Mouse (Mus musculus) heart, embryonic 13.5 days (tissue): Measurements from ENCODE around the gene Hba-x. TPM values are rescaled to one million over a fixed set of nuclear protein-coding genes. Genes with fewer than 3 reads are reported as not detected.
"Not testable (repeated sequence)": the region's sequence is repeated elsewhere in the genome, so short reads cannot be mapped to it uniquely, and the experiment has no call there.

ENCODE experiments used
- ATAC-seq: fragments of 200-750 bp; cut with Nextera tagmentation; 2 replicates; pipeline ENCODE4 v1.8.0; 2017; ENCODE audit warnings: moderate TSS enrichment; ENCODE audit not compliant: insufficient number of reproducible peaks, low FRiP score, low TSS enrichment; ENCODE audit errors: extremely low read depth
- H3K27ac ChIP-seq: fragments of 300-500 bp; sonication (generic); replicated peaks from 2 replicates; pipeline ENCODE4 v1.5.1; 2015; ENCODE audit warnings: moderate library complexity, mild to moderate bottlenecking, inconsistent platforms
- H3K27me3 ChIP-seq: fragments of 300-500 bp; sonication (generic); replicated peaks from 2 replicates; pipeline ENCODE4 v1.6.1; 2015; ENCODE audit warnings: mild to moderate bottlenecking, inconsistent platforms
- H3K36me3 ChIP-seq: fragments of 300-500 bp; sonication (generic); 2 replicates; pipeline ENCODE4 v1.6.1; 2015; ENCODE audit warnings: mild to moderate bottlenecking, inconsistent platforms
- H3K4me1 ChIP-seq: fragments of 300-500 bp; sonication (generic); 2 replicates; pipeline ENCODE4 v1.6.1; 2015; ENCODE audit warnings: inconsistent platforms
- H3K4me2 ChIP-seq: fragments of 300-500 bp; sonication (generic); 2 replicates; pipeline ENCODE4 v1.6.1; 2015; ENCODE audit warnings: inconsistent platforms, mild to moderate bottlenecking, moderate library complexity
- H3K4me3 ChIP-seq: fragments of 300-500 bp; sonication (generic); 2 replicates; pipeline ENCODE4 v1.5.1; 2015; ENCODE audit warnings: moderate library complexity, mild to moderate bottlenecking, inconsistent platforms
- H3K9ac ChIP-seq: fragments of 300-500 bp; sonication (generic); 2 replicates; pipeline ENCODE4 v1.6.1; 2015; ENCODE audit warnings: inconsistent platforms, mild to moderate bottlenecking, moderate library complexity
- H3K9me3 ChIP-seq: fragments of 300-500 bp; sonication (generic); 2 replicates; pipeline ENCODE4 v1.6.1; 2016; ENCODE audit warnings: inconsistent platforms
- WGBS: fragments of 180-500 bp; shearing (Covaris S2); methylation state at CpG from one replicate; pipeline ENCODE4 v1.1.7; 2015; ENCODE audit warnings: mixed read lengths; 5-methylcytosine and 5-hydroxymethylcytosine counted together
- polyA plus RNA-seq: library from polyadenylated mRNA; unstranded; fragments of >200 nt; fragmentation: Nextera tagmentation; extraction: Ambion mirVana; gene quantifications from 2 replicates; pipeline ENCODE4 v1.2.1, GENCODE M21; 2015

The Hba-x gene
- polyA plus RNA-seq, 1 experiment from 2014 or later: 4,851 TPM

DNA sequence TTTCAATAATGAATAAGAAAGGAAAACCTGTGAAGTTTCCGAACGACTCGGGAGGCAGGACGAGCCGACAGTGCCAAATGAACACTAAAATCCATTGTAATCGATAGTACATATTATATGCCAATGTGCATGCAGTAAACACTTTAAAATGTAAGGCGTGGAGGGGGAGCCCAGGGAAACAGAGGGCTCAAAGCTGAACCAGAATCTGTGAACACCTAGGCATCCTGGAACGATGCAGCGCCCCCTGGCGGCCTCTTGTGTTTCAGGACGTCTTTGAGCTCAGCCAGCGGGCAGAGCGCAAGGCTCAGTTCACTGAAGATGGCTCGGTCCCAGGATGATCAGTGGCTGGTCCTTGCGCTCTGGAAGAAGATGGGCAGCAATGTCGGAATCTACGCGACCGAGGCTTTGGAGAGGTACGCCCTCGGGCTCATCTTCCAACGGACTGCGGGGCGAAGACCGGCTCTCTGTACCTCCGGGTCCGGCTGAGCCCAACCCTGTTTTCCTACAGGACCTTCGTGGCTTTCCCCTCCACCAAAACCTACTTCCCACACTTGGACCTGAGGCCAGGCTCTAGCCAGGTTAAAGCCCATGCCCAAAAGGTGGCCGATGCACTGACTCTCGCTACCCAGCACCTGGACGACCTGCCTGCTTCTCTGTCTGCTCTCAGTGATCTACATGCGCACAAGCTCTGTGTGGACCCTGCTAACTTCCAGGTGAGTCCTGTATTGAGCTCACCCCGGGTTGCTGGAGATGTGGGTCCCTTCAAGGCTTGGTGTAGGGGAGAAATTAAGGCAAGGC, 10.7 kb downstream of the Hba-x start, which contains the start of gene Hbq1b:
TSS of gene Hbq1b (plus strand) at position 271 of the 798 bp plus-strand sequence.
- Histone ChIP-seq H3K27me3 (peaks cover 30% of the 10 kb centered on the region), H3K4me2 (peak within 1 kb of the TSS; percentile 66), H3K9ac (peak within 1 kb of the TSS; percentile 62; the same call in 1 of the 2 replicates), H3K4me3 (peak within 1 kb of the TSS; percentile 40), H3K27ac (peak within 1 kb of the TSS; percentile 46; the same call in 1 of the 2 replicates)
- not testable (repeated sequence) for H3K9me3 ChIP-seq, H3K36me3 ChIP-seq, H3K4me1 ChIP-seq
- 19% methylated on average over 32 of the region's 33 CpGs for WGBS
- ATAC-seq: peak; percentile 28; the same call in 1 of the 2 replicates

DNA sequence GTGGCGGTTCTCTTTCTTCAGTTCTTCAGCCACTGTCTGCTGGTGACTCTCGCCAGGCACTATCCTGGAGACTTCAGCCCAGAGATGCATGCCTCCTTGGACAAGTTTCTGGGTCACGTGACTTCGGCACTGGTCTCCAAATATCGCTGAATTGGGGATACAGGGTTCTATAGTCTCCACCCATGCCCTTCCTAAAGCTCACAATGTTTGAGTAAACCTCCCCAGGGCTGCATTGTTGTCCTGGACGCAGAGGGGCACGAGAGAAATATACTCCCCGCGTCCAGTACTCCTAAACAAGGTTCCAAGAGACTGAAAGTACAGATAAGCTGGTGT, 11.3 kb downstream of the Hba-x start:
- Histone ChIP-seq H3K36me3 (no peaks in the 10 kb centered on the region), H3K27ac (peak overlapping the region; percentile 46; the same call in 1 of the 2 replicates), H3K4me2 (peak overlapping the region; percentile 66), H3K27me3 (peaks cover 27% of the 10 kb centered on the region), H3K4me3 (peak overlapping the region; percentile 40), H3K9ac (peak overlapping the region; percentile 59; the same call in 1 of the 2 replicates), H3K9me3 (no peaks in the 10 kb centered on the region), H3K4me1 (no peaks in the 10 kb centered on the region)
- ATAC-seq: no peak
- 55% methylated on average over 9 of the region's 9 CpGs for WGBS

DNA sequence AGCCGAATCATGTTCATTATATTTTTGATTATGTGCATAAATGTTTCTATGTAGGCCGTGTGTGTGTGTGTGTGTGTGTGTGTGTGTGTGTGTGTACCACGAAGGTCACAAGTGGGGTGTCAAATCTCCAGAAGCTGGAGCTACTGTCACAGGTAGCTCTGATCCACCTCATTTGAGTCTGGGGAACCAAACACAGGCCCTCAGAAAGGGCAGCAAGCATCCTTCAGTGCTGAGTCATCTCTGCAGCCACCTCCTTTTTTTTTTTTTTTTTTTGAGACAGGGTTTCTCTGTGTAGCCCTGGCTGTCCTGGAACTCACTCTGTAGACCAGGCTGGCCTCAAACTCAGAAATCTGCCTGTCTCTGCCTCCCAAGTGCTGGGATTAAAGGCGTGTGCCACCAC, 16.6 kb downstream of the Hba-x start:
- not testable (repeated sequence) for H3K4me1 ChIP-seq, H3K36me3 ChIP-seq, ATAC-seq, H3K9me3 ChIP-seq, H3K9ac ChIP-seq, H3K4me3 ChIP-seq
- H3K4me2 ChIP-seq: peak overlapping the region; percentile 66; the same call in 1 of the 2 replicates
- WGBS: 65% methylated on average over 4 of the region's 4 CpGs
- peaks cover 30% of the 10 kb centered on the region for H3K27me3 ChIP-seq
- peak overlapping the region; percentile 52; the same call in 1 of the 2 replicates for H3K27ac ChIP-seq

DNA sequence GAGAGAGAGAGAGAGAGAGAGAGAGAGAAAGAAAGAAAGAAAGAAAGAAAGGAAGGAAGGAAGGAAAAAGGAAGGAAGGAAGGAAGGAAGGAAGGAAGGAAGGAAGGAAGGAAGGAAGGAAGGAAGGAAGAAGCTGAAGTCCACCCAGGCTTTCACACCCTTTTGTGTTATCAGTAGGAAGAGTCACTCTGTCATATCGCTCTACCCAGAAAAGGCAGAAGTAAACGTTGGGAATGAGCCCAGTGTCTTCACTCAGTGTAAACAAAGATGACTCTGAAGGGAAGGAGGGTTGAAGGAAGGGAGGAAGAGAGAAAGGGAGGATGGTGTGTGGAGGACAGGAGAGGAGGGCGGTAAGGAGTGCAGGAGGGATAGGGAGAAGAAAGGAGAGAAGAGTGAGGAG, 17.3 kb downstream of the Hba-x start:
- WGBS: 50% methylated on average over 3 of the region's 3 CpGs
- H3K4me1 ChIP-seq, H3K9me3 ChIP-seq, ATAC-seq, H3K4me3 ChIP-seq, H3K9ac ChIP-seq, H3K36me3 ChIP-seq: not testable (repeated sequence)
- Histone ChIP-seq H3K27me3 (peaks cover 25% of the 10 kb centered on the region), H3K4me2 (peak overlapping the region; percentile 51), H3K27ac (peak overlapping the region; percentile 67)

DNA sequence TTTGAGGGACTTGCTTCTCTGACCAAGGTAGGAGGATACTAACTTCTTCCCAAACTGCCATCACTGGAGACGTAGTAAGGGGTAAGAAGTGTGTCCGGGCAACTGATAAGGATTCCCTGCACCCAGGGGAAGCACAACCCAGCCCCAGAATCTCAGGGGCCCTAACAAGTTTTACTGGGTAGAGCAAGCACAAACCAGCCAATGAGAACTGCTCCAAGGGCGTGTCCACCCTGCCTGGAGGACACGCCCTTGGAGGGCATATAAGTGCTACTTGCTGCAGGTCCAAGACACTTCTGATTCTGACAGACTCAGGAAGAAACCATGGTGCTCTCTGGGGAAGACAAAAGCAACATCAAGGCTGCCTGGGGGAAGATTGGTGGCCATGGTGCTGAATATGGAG, 20.0 kb downstream of the Hba-x start, which contains the start of gene Hba-a2:
TSS of gene Hba-a2 (plus strand) at position 287 of the 400 bp plus-strand sequence.
- H3K9me3 ChIP-seq, H3K4me1 ChIP-seq, H3K36me3 ChIP-seq: not testable (repeated sequence)
- Histone ChIP-seq H3K27ac (peak within 1 kb of the TSS; percentile 67), H3K4me2 (peak within 1 kb of the TSS; percentile 51), H3K4me3 (peak within 1 kb of the TSS; percentile 17; the same call in 1 of the 2 replicates), H3K27me3 (peaks cover 30% of the 10 kb centered on the region), H3K9ac (peak within 1 kb of the TSS; percentile 44; the same call in 1 of the 2 replicates)
- WGBS: no CpG with 5 or more reads among the region's 4 CpGs
- peak; percentile 81 for ATAC-seq

DNA sequence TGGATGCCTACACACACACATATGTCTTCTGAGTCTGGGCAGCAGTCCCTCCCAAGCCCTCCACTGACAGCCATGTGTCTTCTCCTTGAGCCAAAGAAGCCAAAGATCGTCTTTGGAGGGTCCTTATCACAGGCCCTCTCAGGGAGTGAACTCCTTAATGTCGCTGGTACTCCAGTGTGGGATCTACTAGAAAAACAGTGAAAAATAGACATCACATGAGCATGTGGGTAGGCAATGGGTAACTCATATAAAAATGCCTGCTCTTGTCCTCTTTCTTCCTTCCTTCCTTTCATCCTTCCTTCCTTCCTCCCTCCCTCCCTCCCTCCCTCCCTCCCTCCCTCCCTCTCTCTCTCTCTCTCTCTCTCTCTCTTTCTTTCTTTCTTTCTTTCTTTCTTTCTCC, 21.2 kb downstream of the Hba-x start:
- Histone ChIP-seq H3K27me3 (peaks cover 42% of the 10 kb centered on the region), H3K4me3 (peak overlapping the region; percentile 17; the same call in 1 of the 2 replicates)
- 19% methylated on average over 2 of the region's 2 CpGs for WGBS
- H3K4me1 ChIP-seq, H3K4me2 ChIP-seq, H3K27ac ChIP-seq, ATAC-seq, H3K9me3 ChIP-seq, H3K9ac ChIP-seq, H3K36me3 ChIP-seq: not testable (repeated sequence)

DNA sequence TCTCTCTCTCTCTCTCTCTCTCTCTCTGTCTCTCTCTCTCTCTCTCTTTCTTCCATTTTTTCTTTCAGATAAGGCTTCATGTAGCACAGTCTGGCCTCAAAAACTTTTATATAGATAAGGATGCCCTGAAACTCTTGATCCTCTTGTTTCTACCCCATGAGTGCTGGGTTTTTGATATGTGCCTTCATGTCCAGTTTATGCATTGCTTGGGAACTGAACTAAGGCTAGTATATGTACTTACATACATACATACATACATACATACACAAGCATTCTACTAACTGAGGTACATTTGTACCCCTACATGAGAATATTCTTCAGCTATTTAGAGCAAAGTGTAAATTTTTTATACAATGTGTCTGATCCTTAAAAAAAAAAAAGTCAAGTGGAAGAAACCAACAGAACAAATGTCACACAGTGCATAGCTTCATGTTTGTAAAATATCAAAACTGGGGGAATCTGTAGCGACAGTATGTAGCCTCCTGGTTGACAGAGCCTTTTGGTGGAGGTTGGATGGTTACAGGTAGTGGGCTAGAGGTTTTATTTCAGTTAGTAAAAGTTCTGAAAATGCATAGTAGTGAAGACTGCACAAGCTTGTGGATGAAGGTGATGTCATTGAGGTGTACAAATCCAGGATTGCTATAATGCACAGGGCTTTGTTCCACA, 21.8 kb downstream of the Hba-x start:
- 70% methylated on average over 1 of the region's 1 CpGs for WGBS
- H3K4me3 ChIP-seq: peak overlapping the region; percentile 29
- H3K36me3 ChIP-seq: no peaks in the 10 kb centered on the region
- H3K4me1 ChIP-seq: no peaks in the 10 kb centered on the region
- no peak for ATAC-seq
- no peak overlapping the region; the same call in 1 of the 2 replicates for H3K27ac ChIP-seq
- H3K9me3 ChIP-seq: no peaks in the 10 kb centered on the region
- H3K4me2 ChIP-seq: peak overlapping the region; percentile 20; the same call in 1 of the 2 replicates
- no peak overlapping the region for H3K9ac ChIP-seq
- H3K27me3 ChIP-seq: peaks cover 48% of the 10 kb centered on the region

DNA sequence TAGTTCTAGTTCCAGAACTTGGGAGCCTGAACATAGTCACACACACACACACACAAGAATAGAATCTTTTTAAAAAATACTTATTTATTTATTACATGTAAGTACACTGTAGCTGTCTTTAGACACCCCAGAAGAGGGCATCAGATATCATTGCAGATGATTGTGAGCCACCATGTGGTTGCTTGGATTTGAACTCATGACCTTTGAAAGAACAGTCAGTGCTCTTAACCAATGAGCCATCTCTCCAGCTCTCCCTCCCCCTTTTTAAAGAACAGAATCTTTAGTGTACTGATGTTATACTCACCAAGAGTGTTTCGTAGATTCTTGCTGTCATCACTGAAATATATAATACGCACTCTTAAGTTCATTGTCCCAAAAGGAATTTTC, 22.3 kb downstream of the Hba-x start:
- Histone ChIP-seq H3K9me3 (no peaks in the 10 kb centered on the region), H3K27ac (no peak overlapping the region; the same call in 1 of the 2 replicates)
- WGBS: 89% methylated on average over 2 of the region's 2 CpGs

DNA sequence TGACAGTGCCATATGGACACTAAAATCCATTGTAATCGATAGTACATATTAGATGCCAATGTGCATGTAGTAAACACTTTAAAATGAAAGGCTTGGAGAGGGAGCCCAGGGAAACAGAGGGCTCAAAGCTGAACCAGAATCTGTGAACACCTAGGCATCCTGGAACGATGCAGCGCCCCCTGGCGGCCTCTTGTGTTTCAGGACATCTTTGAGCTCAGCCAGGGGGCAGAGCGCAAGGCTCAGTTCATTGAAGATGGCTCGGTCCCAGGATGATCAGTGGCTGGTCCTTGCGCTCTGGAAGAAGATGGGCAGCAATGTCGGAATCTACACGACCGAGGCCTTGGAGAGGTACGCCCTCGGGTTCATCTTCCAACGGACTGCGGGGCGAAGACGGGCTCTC, 23.7 kb downstream of the Hba-x start, which contains the start of gene Hbq1a:
TSS of gene Hbq1a (plus strand) at position 205 of the 400 bp plus-strand sequence.
- not testable (repeated sequence) for H3K9ac ChIP-seq, H3K36me3 ChIP-seq, ATAC-seq, H3K27ac ChIP-seq, H3K9me3 ChIP-seq, H3K4me1 ChIP-seq
- H3K4me2 ChIP-seq: peak within 1 kb of the TSS; percentile 59
- peaks cover 49% of the 10 kb centered on the region for H3K27me3 ChIP-seq
- WGBS: 4% methylated on average over 16 of the region's 16 CpGs
- H3K4me3 ChIP-seq: peak within 1 kb of the TSS; percentile 34

More for the DNA sequence above, 22.3 kb downstream of the Hba-x start:
- no peak overlapping the region for H3K9ac ChIP-seq
- peak overlapping the region; percentile 20; the same call in 1 of the 2 replicates for H3K4me2 ChIP-seq
- H3K4me3 ChIP-seq: peak overlapping the region; percentile 29
- H3K4me1 ChIP-seq: no peaks in the 10 kb centered on the region
- no peaks in the 10 kb centered on the region for H3K36me3 ChIP-seq
- no peak for ATAC-seq
- H3K27me3 ChIP-seq: peaks cover 53% of the 10 kb centered on the region

DNA sequence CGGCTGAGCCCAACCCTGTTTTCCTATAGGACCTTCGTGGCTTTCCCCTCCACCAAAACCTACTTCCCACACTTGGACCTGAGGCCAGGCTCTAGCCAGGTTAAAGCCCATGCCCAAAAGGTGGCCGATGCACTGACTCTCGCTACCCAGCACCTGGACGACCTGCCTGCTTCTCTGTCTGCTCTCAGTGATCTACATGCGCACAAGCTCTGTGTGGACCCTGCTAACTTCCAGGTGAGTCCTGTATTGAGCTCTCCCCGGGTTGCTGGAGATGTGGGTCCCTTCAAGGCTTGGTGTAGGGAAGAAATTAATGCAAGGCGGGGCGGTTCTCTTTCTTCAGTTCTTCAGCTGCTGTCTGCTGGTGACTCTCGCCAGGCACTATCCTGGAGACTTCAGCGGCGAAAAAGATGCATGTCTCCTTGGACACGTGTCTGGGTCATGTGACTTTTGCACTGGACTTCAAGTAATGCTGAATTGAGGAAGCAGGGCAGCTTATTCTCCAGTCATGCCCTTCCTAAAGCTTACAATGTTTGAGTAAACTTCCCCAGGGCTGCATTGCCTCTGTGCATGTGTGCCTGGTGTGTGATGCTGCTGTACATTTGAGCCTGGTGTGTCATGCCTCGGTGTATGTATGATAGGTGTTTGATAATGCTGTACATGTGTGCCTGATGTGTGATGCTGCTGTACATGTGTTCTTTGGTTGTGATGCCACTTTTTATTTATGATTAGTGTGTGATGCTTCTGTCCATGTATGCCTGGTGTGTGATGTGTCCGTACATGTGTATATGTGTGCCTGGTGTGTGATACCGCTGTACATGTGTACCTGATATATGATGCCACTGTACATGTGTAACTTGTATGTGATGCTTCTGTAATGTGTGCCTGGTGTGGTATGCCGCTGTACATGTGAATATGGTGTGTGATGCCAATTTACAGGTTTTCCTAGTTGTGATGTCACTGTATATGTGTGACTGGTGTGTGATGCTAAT, 24.4 kb downstream of the Hba-x start:
- Histone ChIP-seq H3K27me3 (peaks cover 42% of the 10 kb centered on the region), H3K9ac (no peak overlapping the region), H3K4me1 (no peaks in the 10 kb centered on the region), H3K4me2 (peak overlapping the region; percentile 59), H3K9me3 (no peaks in the 10 kb centered on the region), H3K4me3 (peak overlapping the region; percentile 34), H3K36me3 (no peaks in the 10 kb centered on the region), H3K27ac (no peak overlapping the region)
- no peak for ATAC-seq
- 47% methylated on average over 16 of the region's 17 CpGs for WGBS
